Mouse (Mus musculus): ENCODE measurements around the gene Vps52. TPM values are rescaled to one million over a fixed set of nuclear protein-coding genes. Genes with fewer than 3 reads are reported as not detected.

Vps52 gene
- 63.5 and 67.5 TPM in 2 replicates for polyA plus RNA-seq (2015; fragmentation: Nextera tagmentation; extraction: Ambion mirVana)

GRCm38 (mm10) chr17:33955555-33956214, at the start of gene Vps52, which contains the start of gene Rps18:
Gene Vps52 (plus strand): TSS chr17:33955812.
Gene Rps18 (minus strand): TSS chr17:33956001.
- Histone ChIP-seq H3K4me2 (peak within 1 kb of the TSS; percentile 97), H3K27ac (replicated peaks) (peak within 1 kb of the TSS; percentile 93), H3K27me3 (no peaks in the 10 kb centered on the region), H3K36me3 (peaks cover 59% of the 10 kb centered on the region), H3K4me3 (peak within 1 kb of the TSS; percentile 96), H3K9ac (peak within 1 kb of the TSS; percentile 99), H3K9me3 (no peaks in the 10 kb centered on the region), H3K4me1 (replicated peaks) (peaks cover 62% of the 10 kb centered on the region)
- peak; percentile 87 for ATAC-seq (ENCODE audit: low read depth)
- WGBS, result under 1% methylated on average over 50 of the region's 50 CpGs

DNA sequence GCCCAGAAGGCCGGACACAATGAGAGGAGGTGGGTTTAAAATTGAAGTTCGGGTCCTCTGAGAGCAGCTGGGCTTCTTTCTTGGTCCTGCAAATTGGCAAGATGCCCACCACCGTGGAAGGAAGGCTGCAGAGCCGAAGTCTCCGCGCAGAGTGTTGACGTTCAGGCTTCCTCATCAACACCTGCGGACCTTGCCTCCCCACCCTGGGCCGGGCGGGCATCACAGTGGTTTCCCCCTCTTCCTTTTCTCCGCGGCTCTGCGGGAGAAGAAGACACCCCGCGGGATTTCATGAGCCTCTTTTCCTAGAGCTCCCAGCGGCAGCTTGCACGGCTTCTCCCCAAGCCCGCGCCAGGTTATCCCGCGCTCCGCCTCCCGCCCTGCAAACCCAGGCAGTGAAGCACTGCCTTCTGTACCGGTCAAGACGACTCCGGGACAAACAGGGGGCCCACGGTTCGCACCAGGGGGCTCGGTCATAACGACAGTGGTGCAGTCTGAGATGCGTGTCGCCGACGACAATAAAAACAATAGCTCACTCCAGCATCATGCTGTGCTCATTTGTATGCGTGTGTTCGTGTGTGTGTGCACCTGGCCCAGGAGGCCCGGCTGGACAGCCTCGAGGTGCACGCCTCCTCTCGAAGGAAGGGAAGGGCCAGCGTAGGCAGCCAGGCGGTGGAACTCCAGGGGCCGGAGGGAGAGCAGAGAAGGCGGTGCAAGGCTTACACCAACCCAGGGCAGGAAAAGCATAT, 47.1 kb upstream of the Vps52 start:
- no peaks in the 10 kb centered on the region for H3K27me3 ChIP-seq
- WGBS, result under 1% methylated on average over 41 of the region's 44 CpGs

DNA sequence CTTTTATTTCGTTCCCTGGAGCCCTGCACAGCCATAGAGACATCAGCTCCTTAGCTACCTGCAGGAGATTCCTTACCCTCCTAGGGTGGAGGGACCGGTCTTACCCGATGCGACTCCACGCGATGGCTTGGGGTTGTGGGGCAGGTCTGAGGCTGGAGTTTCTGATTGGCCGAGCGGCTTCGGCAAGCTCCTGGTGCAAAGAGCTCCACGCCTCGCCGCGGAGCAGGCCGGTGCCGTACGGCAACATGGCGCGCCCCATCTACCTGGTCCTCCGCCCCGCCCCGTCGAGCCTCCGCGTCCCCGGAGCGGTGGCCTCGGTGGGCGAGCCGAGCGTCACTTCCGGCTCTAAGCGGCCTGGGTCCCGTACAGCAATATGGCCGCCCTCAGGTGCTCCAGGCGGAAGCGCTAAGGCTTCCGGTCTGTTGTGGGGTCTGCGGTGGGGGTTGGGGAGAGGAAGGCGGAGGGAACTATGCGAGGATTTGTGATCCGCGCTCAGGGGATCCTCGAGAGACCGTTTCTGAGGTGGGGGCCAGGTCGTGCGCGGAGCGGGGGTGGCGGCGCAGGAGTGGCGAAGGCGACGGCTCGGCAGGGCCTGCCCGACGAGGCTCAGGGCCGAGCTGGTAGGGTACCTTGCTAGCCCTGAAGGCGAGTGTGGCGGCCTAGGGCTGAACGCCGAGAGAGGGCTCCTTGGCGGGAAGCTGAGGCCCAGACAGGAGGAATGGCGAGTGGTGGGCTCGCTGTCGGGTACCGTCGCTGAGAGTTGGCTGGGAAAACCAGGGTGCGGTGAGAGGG, 46.3 kb upstream of the Vps52 start, which contains the start of gene Daxx:
TSS of gene Daxx (plus strand) at position 338 of the 792 bp plus-strand sequence.
- H3K9me3 ChIP-seq, result no peaks in the 10 kb centered on the region
- peaks cover 36% of the 10 kb centered on the region for H3K36me3 ChIP-seq
- H3K9ac ChIP-seq, result peak within 1 kb of the TSS; percentile 92
- H3K27ac ChIP-seq (replicated peaks), result peak within 1 kb of the TSS; percentile 94
- H3K4me1 ChIP-seq (replicated peaks), result peaks cover 41% of the 10 kb centered on the region
- under 1% methylated on average over 68 of the region's 68 CpGs for WGBS
- ATAC-seq (ENCODE audit: low read depth), result peak; percentile 96
- H3K4me3 ChIP-seq, result peak within 1 kb of the TSS; percentile 88
- no peaks in the 10 kb centered on the region for H3K27me3 ChIP-seq
- peak within 1 kb of the TSS; percentile 94 for H3K4me2 ChIP-seq

More for the DNA sequence above, 47.1 kb upstream of the Vps52 start:
- Histone ChIP-seq H3K36me3 (peaks cover 28% of the 10 kb centered on the region), H3K4me3 (peak overlapping the region; percentile 88), H3K4me2 (peak overlapping the region; percentile 94), H3K4me1 (replicated peaks) (peaks cover 35% of the 10 kb centered on the region), H3K9me3 (no peaks in the 10 kb centered on the region), H3K27ac (replicated peaks) (peak overlapping the region; percentile 94), H3K9ac (peak overlapping the region; percentile 82)
- no peak; the same call in 1 of the 2 replicates for ATAC-seq (ENCODE audit: low read depth)

GRCm38 (mm10) chr17:33909869-33910250, 45.8 kb upstream of the Vps52 start:
- Histone ChIP-seq H3K4me1 (replicated peaks) (peaks cover 46% of the 10 kb centered on the region), H3K4me2 (peak overlapping the region; percentile 94), H3K36me3 (peaks cover 40% of the 10 kb centered on the region), H3K9me3 (no peaks in the 10 kb centered on the region), H3K4me3 (peak overlapping the region; percentile 88), H3K9ac (peak overlapping the region; percentile 92), H3K27me3 (no peaks in the 10 kb centered on the region), H3K27ac (replicated peaks) (peak overlapping the region; percentile 94)
- ATAC-seq (ENCODE audit: low read depth), result no peak
- under 1% methylated on average over 14 of the region's 14 CpGs for WGBS

GRCm38 (mm10) chr17:33910346-33911051, 45.1 kb upstream of the Vps52 start:
- ATAC-seq (ENCODE audit: low read depth), result no peak
- 55% methylated on average over 11 of the region's 11 CpGs for WGBS
- Histone ChIP-seq H3K4me3 (peak overlapping the region; percentile 88), H3K36me3 (peaks cover 44% of the 10 kb centered on the region), H3K27ac (replicated peaks) (peak overlapping the region; percentile 94; the same call in 1 of the 2 replicates), H3K4me1 (replicated peaks) (peaks cover 52% of the 10 kb centered on the region), H3K9ac (peak overlapping the region; percentile 92), H3K9me3 (no peaks in the 10 kb centered on the region), H3K27me3 (no peaks in the 10 kb centered on the region), H3K4me2 (peak overlapping the region; percentile 94)

DNA sequence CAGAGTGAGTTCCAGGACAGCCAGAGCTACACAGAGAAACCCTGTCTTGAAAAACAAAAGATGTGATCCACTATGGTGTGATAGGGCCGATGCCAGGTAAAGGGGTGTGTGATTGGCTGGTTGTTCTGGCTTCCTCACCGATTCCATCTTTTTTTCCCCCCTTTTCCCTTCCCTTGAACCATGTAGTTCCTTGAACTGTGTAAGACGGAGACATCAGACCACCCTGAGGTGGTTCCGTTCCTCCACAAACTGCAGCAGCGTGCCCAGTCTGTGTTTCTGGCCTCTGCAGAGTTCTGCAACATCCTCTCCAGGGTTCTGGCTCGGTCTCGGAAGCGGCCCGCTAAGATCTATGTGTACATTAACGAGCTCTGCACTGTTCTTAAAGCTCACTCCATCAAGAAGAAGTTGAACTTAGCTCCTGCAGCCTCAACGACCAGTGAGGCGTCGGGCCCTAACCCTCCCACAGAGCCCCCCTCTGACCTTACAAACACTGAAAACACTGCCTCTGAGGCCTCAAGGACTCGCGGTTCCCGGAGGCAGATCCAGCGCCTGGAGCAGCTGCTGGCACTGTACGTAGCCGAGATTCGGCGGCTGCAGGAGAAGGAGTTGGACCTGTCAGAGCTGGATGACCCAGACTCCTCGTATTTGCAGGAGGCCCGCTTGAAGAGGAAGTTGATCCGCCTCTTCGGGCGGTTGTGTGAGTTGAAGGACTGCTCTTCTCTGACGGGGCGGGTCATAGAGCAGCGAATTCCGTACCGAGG, 44.4 kb upstream of the Vps52 start:
- Histone ChIP-seq H3K4me3 (no peak overlapping the region), H3K4me1 (replicated peaks) (peaks cover 53% of the 10 kb centered on the region), H3K4me2 (no peak overlapping the region), H3K27ac (replicated peaks) (no peak overlapping the region), H3K9me3 (no peaks in the 10 kb centered on the region), H3K9ac (no peak overlapping the region), H3K27me3 (no peaks in the 10 kb centered on the region), H3K36me3 (peaks cover 44% of the 10 kb centered on the region)
- ATAC-seq (ENCODE audit: low read depth), result no peak
- WGBS, result 91% methylated on average over 31 of the region's 31 CpGs

- Histone ChIP-seq H3K4me3 (no peak overlapping the region), H3K36me3 (peaks cover 44% of the 10 kb centered on the region), H3K4me2 (no peak overlapping the region), H3K9me3 (no peaks in the 10 kb centered on the region), H3K9ac (no peak overlapping the region), H3K27me3 (no peaks in the 10 kb centered on the region), H3K4me1 (replicated peaks) (peaks cover 58% of the 10 kb centered on the region), H3K27ac (replicated peaks) (no peak overlapping the region)
- no peak for ATAC-seq (ENCODE audit: low read depth)
- WGBS, result 93% methylated on average over 28 of the region's 28 CpGs
These were observed 43.7 kb upstream of the Vps52 start for GRCm38 (mm10) chr17:33911813-33912414.

- peaks cover 56% of the 10 kb centered on the region for H3K36me3 ChIP-seq
- WGBS, result 93% methylated on average over 10 of the region's 10 CpGs
These were observed 42.3 kb upstream of the Vps52 start for GRCm38 (mm10) chr17:33913264-33913663.

DNA sequence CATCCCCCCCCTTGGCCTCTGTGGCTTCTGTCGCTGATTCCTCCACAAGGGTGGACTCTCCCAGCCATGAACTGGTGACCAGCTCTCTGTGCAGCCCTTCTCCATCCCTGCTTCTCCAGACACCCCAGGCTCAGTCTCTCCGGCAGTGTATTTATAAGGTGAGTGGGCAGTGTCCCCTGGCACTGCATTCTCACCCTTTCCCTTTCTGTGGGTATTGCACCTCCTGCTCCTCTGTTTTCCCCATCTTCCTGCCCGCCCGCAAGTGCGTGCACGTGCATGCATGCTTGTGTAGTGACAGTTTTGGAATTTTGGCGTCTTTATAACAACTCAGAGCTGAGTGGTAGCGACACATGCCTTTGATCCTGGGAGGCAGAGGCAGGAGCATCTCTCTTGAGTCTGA, 41.7 kb upstream of the Vps52 start:
- Histone ChIP-seq H3K36me3 (peaks cover 60% of the 10 kb centered on the region), H3K9me3 (no peaks in the 10 kb centered on the region), H3K4me1 (replicated peaks) (peaks cover 70% of the 10 kb centered on the region), H3K4me3 (no peak overlapping the region), H3K27me3 (no peaks in the 10 kb centered on the region), H3K4me2 (no peak overlapping the region), H3K9ac (no peak overlapping the region), H3K27ac (replicated peaks) (no peak overlapping the region)
- WGBS, result 96% methylated on average over 8 of the region's 8 CpGs
- ATAC-seq (ENCODE audit: low read depth), result no peak

More at GRCm38 (mm10) chr17:33913264-33913663, 42.3 kb upstream of the Vps52 start:
- Histone ChIP-seq H3K4me1 (replicated peaks) (peaks cover 64% of the 10 kb centered on the region), H3K4me2 (no peak overlapping the region), H3K4me3 (no peak overlapping the region), H3K9me3 (no peaks in the 10 kb centered on the region), H3K9ac (no peak overlapping the region), H3K27me3 (no peaks in the 10 kb centered on the region), H3K27ac (replicated peaks) (no peak overlapping the region)
- ATAC-seq (ENCODE audit: low read depth), result no peak

GRCm38 (mm10) chr17:33914969-33915391, 40.6 kb upstream of the Vps52 start:
- Histone ChIP-seq H3K27me3 (no peaks in the 10 kb centered on the region), H3K4me2 (peak overlapping the region; percentile 66), H3K9ac (peak overlapping the region; percentile 70; the same call in 1 of the 2 replicates), H3K4me1 (replicated peaks) (peaks cover 78% of the 10 kb centered on the region), H3K9me3 (no peaks in the 10 kb centered on the region), H3K27ac (replicated peaks) (peak overlapping the region; percentile 85; the same call in 1 of the 2 replicates), H3K4me3 (peak overlapping the region; percentile 51), H3K36me3 (peaks cover 60% of the 10 kb centered on the region)
- 73% methylated on average over 13 of the region's 13 CpGs for WGBS
- no peak for ATAC-seq (ENCODE audit: low read depth)

Measured in neural tube, embryonic 13.5 days (tissue).